Mouse (Mus musculus) lung, adult 2 months (tissue): ENCODE results near the gene Gm49601.

Experiments
- CTCF ChIP-seq: fragments of 200-500 bp; IDR thresholded peaks from 2 replicates; pipeline ENCODE4 v1.5.1; 2011; ENCODE audit warnings: mild to moderate bottlenecking, low read length, control low read depth; ENCODE audit not compliant: insufficient read depth
- POLR2A ChIP-seq: fragments of 200-500 bp; IDR thresholded peaks from 2 replicates; pipeline ENCODE4 v1.6.1; 2011; ENCODE audit warnings: low read depth, mild to moderate bottlenecking, control low read depth, low read length, borderline replicate concordance; ENCODE audit errors: extremely low read depth

- TF ChIP-seq POLR2A (no peak), CTCF (no peak)
These were observed 21.9 kb downstream of the Gm49601 start for GRCm38 (mm10) chr16:18604267-18604701.
